Mouse (Mus musculus): ENCODE results near the gene Trim41.

The Trim41 gene

GRCm38 (mm10) chr11:48816281-48816781 lies 822 bp downstream of the Trim41 start:
- in situ Hi-C loops (cut with MboI, MseI), result no loop called here

GRCm38 (mm10) chr11:48815851-48816250 lies 1.3 kb downstream of the Trim41 start:
- in situ Hi-C loops (cut with MboI, MseI), result no loop called here

- in situ Hi-C loops (cut with MboI, MseI), result no loop called here
Observed at GRCm38 (mm10) chr11:48813782-48814181, 3.4 kb downstream of the Trim41 start.

DNA sequence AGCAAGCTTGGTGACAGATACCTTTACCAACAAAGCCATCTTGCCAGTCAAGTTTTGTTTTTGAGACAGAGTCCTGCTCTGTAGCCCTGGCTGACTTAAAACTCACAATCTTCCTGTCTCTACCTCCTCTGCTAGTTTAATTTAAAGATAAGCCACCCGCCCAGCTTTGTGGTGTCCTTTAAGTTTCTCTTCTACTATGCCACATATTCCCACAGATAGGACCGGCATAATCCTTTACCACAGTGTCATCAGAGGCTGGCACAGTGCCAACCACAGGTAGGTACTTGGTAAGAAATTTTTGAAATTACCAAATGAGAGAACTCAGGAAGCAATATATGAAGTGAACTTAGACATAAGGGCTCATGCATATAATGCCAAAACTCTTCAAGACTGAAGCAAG lies 7.0 kb downstream of the Trim41 start:
- in situ Hi-C loops (cut with MboI, MseI), result no loop called here

DNA sequence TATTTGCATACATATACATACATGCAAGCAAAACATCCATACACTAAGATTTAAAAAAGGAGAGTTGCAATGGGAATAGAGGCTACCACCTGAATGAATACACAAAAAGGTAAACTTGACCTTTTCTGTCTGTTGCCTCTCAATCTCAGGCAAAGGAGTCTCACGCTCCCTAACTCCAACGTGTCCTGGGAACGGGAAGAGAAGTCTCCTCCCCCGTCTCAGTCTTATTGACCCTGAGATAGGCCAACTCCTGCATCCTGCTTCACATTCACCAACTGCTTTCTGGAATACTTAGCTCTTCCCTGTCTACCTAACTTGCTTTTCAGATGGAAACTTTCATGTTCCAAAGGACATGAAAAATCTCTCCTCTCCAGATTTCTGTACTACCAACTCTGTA lies 7.7 kb downstream of the Trim41 start:
- in situ Hi-C loops (cut with MboI, MseI), result loop anchor here (10.0 kb wide), 1 partner anchor 395 kb away; the partner anchor contains the start of gene Zfp62

DNA sequence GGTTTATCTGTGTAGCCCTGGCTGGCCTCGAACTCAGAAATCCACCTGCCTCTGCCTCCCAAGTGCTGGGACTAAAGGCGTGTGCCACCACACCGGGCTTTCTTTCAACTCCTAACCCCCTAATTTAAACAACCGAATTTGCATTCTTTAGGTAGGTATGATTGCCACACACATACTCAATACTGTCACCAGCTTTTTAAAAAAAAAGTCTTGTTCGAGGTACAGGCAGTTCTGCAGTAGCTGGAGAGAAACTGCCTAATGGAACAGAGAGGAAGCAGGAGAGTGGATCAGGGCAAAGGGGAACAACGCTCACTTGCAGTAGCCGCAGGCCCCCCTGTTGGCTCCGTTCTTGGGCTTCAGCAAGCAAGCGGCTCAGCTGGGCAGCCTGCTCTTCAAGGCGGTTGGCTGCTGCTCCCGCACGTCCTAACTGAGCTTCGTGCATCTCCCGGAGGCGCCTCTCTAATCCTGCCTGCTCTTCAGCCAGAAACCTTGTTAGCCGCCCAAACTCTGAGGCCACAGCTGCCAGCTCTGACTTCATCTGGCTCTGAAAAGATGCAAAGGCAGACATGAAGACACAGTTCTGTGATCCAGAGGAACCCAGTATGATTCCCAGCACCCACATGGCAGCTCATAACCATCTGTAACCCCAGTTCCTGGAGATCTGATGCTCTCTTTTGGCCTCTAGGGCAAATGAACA lies 8.3 kb downstream of the Trim41 start:
- in situ Hi-C loops (cut with MboI, MseI), result loop anchor here (10.0 kb wide), 1 partner anchor 396 kb away; the partner anchor contains the start of gene Zfp62

GRCm38 (mm10) chr11:48808304-48808646 lies 8.9 kb downstream of the Trim41 start:
- in situ Hi-C loops (cut with MboI, MseI), result loop anchor here (10.0 kb wide), 1 partner anchor 397 kb away; the partner anchor contains the start of gene Zfp62

DNA sequence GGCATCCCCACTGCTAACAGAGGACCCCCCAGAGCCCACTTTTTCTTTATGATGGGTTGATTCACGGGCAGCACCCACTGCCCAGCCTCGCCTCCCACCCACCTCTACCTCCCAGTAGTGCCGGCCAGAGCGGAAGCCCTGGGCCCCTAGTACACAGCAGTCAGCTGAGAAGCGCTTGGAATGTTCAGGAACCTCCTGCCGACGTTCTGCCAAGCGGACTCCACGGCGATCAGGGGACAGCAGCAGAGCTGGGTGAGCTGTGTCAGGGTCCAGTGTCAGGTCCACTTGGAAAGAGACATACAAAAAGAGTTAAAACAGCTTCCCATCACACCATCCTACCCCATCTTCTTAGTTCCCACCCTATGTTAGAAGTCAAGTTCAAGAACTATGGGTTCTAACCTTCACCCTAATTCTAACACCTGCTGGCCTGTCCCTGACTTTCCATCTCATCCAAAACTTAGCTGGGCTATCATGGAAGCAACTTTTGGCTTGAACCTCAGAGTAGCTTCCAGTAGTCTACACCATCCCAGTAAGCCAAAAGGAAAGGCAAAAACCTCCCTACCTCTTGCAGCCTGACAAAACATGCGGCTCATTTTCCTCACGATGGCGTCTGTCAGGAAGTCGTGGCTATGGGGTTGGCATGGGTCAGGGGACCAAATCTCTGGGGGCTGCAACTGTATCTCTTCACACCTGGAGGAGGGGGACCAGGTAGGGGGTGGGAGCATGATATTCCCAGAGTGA lies 9.4 kb downstream of the Trim41 start:
- in situ Hi-C loops (cut with MboI, MseI), result loop anchor here (10.0 kb wide), 1 partner anchor 397 kb away; the partner anchor contains the start of gene Zfp62

DNA sequence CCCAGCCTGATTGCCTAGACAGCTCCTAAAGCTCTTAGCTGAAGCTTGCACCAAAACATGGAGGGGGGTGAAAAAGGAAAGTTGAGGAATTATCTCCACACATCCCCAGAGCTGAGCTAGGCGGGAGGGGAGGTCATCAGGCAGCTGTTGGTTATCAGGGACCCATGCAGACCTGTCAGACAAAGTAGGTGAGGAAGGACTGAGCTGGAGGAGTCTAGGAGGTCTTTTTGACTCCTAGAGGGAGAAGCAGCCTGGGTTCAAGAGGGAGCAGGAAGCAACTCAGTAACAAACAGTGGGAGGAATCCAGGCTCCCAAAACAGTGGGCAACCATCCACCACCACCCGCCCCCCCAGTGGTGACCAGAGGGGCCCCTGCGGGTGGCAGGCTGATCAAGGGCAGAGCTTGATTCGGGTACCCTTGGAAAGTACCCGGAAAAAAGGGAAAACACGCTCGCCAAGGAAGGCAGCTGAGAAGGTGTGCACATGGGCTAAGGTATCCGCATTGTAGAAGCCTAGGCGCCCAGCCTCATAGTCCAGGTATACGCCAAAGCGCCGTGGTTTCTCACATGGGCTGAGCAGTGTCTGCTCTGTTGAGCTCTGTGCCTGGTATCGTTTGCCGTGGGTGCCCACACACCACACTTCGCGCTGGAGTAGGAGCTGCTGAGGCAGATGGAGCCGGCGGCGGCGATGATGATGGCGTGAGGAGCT lies 10.1 kb downstream of the Trim41 start:
- in situ Hi-C loops (cut with MboI, MseI), result loop anchor here (10.0 kb wide), 1 partner anchor 398 kb away; the partner anchor contains the start of gene Zfp62

DNA sequence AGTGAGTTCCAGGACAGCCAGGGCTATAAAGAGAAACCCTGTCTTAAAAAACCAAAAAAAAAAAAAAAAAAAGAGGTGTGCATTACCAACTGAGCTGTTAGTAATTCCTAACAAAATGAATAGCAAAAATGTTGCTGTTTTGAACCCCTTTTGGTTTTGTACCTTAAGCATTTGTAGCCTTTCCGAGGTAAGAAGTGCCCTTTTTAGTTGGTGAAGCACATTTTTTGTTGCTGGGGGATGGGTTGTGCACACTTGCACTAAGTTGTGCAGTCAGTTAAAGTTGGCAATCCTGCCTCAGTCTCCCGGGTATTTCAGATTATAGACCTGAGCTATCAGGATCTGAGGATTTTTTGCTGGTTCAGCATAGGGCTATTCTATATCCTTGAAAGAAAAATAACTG lies 12.2 kb downstream of the Trim41 start:
- in situ Hi-C loops (cut with MboI, MseI), result loop anchor here (10.0 kb wide), 1 partner anchor 400 kb away; the partner anchor contains the start of gene Zfp62

GRCm38 (mm10) chr11:48803988-48804387 lies 13.2 kb downstream of the Trim41 start:
- in situ Hi-C loops (cut with MboI, MseI), result loop anchor here (10.0 kb wide), 1 partner anchor 401 kb away; the partner anchor contains the start of gene Zfp62

GRCm38 (mm10) chr11:48801831-48802772 lies 15.1 kb downstream of the Trim41 start:
- in situ Hi-C loops (cut with MboI, MseI), result loop anchor here (10.0 kb wide), 1 partner anchor 403 kb away; the partner anchor contains the start of gene Zfp62

GRCm38 (mm10) chr11:48799921-48800701 lies 17.0 kb downstream of the Trim41 start, which contains the start of gene Rack1:
TSS of gene Rack1 (plus strand) at chr11:48800332.
- in situ Hi-C loops (cut with MboI, MseI), result loop anchor here (5.0 to 10.0 kb wide), 2 partner anchors 297 to 405 kb away; partner anchors contain the start of gene Zfp62

- in situ Hi-C loops (cut with MboI, MseI), result loop anchor here (5.0 kb wide), 1 partner anchor 298 kb away; no protein-coding TSS in a partner anchor
Observed at GRCm38 (mm10) chr11:48798984-48799920, 17.9 kb downstream of the Trim41 start.

GRCm38 (mm10) chr11:48798308-48798707 lies 18.8 kb downstream of the Trim41 start:
- in situ Hi-C loops (cut with MboI, MseI), result loop anchor here (5.0 kb wide), 1 partner anchor 299 kb away; no protein-coding TSS in a partner anchor

DNA sequence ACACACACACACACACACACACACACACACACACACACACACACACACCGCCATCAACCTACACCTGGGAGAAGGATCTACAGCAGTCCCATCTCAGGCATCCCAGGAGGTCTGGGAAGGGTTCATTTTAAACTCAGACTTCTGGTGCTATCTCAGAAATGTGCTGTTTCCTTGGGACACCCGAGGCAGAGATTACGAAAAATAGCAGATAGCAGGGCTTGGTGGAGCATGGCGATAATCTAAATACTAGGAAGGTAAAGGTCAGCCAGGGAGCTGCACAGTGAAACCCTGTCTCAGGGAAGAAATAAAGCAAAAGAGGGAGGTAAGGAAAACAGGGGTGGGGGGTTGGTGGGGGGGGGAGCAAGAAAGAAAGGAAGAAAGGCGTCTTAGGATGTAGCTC lies 19.9 kb downstream of the Trim41 start:
- in situ Hi-C loops (cut with MboI, MseI), result loop anchor here (5.0 kb wide), 1 partner anchor 300 kb away; no protein-coding TSS in a partner anchor

GRCm38 (mm10) chr11:48796290-48796689 lies 20.9 kb downstream of the Trim41 start:
- in situ Hi-C loops (cut with MboI, MseI), result loop anchor here (5.0 kb wide), 1 partner anchor 301 kb away; no protein-coding TSS in a partner anchor

DNA sequence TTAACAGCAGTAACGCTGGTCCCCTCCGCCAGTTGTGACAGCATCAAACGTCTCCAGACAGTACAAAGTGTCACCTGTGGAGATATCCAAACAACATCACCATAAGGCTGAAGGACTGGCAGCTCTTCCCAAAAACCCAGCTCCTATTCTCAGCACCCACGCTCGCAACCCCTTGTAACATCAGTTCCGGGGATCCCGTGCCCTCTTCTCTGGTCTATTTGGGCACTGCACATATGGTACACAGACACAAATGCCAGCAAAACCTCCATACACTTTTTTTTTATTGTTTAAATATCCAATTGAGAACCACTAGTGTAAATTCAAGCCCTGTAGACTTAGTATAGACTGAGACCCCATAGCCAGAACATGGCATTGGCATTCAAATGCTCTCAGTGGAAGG lies 21.9 kb downstream of the Trim41 start:
- in situ Hi-C loops (cut with MboI, MseI), result loop anchor here (5.0 kb wide), 1 partner anchor 302 kb away; no protein-coding TSS in a partner anchor
